Mouse (Mus musculus) spleen, adult 18-20 months (tissue): ENCODE measurements around the gene Gal.

ENCODE experiments used
- DNase-seq, 2 experiments: peaks; one replicate each; pipeline ENCODE4 v3.0.0; 2022; ENCODE audit warnings: mixed read lengths in 2 of 2

The Gal gene

GRCm38 (mm10) chr19:3414268-3414733 lies at the start of gene Gal:
Gene Gal, minus strand, starts transcription at chr19:3414544.
- peak in 1 of 2 experiments; percentile 5 for DNase-seq

- no peak for DNase-seq
Measured at GRCm38 (mm10) chr19:3459986-3460385, 45.6 kb upstream of the Gal start.

GRCm38 (mm10) chr19:3458331-3459099 lies 44.2 kb upstream of the Gal start:
- DNase-seq: no peak

GRCm38 (mm10) chr19:3457700-3458099 lies 43.4 kb upstream of the Gal start:
- DNase-seq: no peak

- DNase-seq: peak in 1 of 2 experiments; percentile 9
Measured at GRCm38 (mm10) chr19:3451649-3452048, 37.3 kb upstream of the Gal start.

- DNase-seq: peak; percentile 13 to 51
Measured at GRCm38 (mm10) chr19:3451170-3451569, 36.8 kb upstream of the Gal start.

GRCm38 (mm10) chr19:3450714-3451113 lies 36.4 kb upstream of the Gal start:
- no peak for DNase-seq

- no peak for DNase-seq
Measured at GRCm38 (mm10) chr19:3449248-3449647, 34.9 kb upstream of the Gal start.

GRCm38 (mm10) chr19:3447348-3447747 lies 33.0 kb upstream of the Gal start:
- DNase-seq: no peak

GRCm38 (mm10) chr19:3441092-3441491 lies 26.7 kb upstream of the Gal start:
- no peak for DNase-seq

- DNase-seq: no peak
Measured at GRCm38 (mm10) chr19:3440667-3441066, 26.3 kb upstream of the Gal start.

- DNase-seq: no peak
Measured at GRCm38 (mm10) chr19:3437980-3438379, 23.6 kb upstream of the Gal start.

GRCm38 (mm10) chr19:3436840-3437239 lies 22.5 kb upstream of the Gal start:
- DNase-seq: peak in 1 of 2 experiments; percentile 37

- DNase-seq: no peak
Measured at GRCm38 (mm10) chr19:3435824-3436223, 21.5 kb upstream of the Gal start.

- DNase-seq: no peak
Measured at GRCm38 (mm10) chr19:3434641-3435040, 20.3 kb upstream of the Gal start.

- no peak for DNase-seq
Measured at GRCm38 (mm10) chr19:3434124-3434523, 19.8 kb upstream of the Gal start.

- no peak for DNase-seq
Measured at GRCm38 (mm10) chr19:3431969-3432368, 17.6 kb upstream of the Gal start.

- DNase-seq: no peak
Measured at GRCm38 (mm10) chr19:3431066-3431465, 16.7 kb upstream of the Gal start.

GRCm38 (mm10) chr19:3429156-3429816 lies 14.9 kb upstream of the Gal start:
- no peak for DNase-seq

- DNase-seq: no peak
Measured at GRCm38 (mm10) chr19:3428057-3428830, 13.9 kb upstream of the Gal start.

- DNase-seq: no peak
Measured at GRCm38 (mm10) chr19:3424214-3424613, 9.9 kb upstream of the Gal start.

- no peak for DNase-seq
Measured at GRCm38 (mm10) chr19:3422981-3423380, 8.6 kb upstream of the Gal start.

- DNase-seq: no peak
Measured at GRCm38 (mm10) chr19:3422488-3422887, 8.1 kb upstream of the Gal start.
